25 mouse cellular contexts compared by ENCODE assay signal in the genomic region with DNA sequence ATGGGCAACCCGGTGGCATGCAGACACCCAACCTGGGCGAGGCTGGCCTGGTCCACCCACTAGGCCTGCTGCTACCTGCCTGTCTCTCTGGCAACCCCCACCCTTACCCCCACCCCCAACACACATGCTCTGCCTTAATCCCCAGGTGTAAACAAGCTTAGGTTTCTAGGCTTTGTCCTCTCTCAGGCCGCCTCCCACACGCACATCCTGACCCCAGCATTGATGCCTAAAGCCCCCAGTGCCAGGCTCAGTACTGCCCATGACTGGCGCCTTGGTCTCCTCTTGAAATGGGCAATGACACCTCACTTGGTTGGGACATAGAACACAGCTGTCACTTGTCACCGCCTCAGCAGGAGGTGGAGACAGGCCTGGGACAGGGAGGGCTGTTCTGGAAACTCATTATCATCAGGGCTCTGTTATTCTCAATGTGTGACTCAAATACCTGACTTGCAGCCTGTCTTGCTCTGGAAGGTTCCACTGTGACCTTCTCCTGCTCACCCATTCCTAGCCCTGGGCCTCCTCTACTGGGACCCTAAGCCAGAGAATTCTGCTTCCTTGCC. TPM values are rescaled to one million over a fixed set of nuclear protein-coding genes. Genes with fewer than 3 reads are reported as not detected.
A peak's percentile ranks its signal among the peaks of the same experiment; 100 is the strongest.
DNase-seq lines count a peak whose midpoint lies in the region; ATAC-seq lines count a peak whose summit lies in the region.
"Had no signal": no experiment of that assay in that cellular context is flagged by ENCODE, and none has a peak within 500 bp of the region (broad histone marks: within the 10 kb centered on the region; RNA-seq: fewer than 3 reads in every experiment).

No protein-coding gene starts in this region.

- peaks cover 23% of the 10 kb centered on the region for H3K4me1 ChIP-seq in hindbrain, embryonic 10.5 days (replicated peaks)
- H3K4me1 ChIP-seq in hindbrain, embryonic 14.5 days (replicated peaks; ENCODE audit: control insufficient read depth, insufficient read depth, low read length) = no peaks in the 10 kb centered on the region
- peaks cover 57% of the 10 kb centered on the region for H3K4me1 ChIP-seq in heart, embryonic 13.5 days
- H3K4me1 ChIP-seq in forebrain, embryonic 10.5 days = peaks cover 9% of the 10 kb centered on the region
- H3K4me1 ChIP-seq: neural tube, embryonic 15.5 days had no signal

- no peak for DNase-seq in hindbrain, embryonic 10.5 days (ENCODE audit: low spot score)
- DNase-seq in hindbrain, embryonic 14.5 days (ENCODE audit: low spot score) = no peak
- DNase-seq in urinary bladder, adult 18-20 months (ENCODE audit: low spot score in 2 of 2) = peak; percentile 42 to 58
- DNase-seq in urinary bladder, postnatal 4 days (ENCODE audit: low spot score in 2 of 2) = no peak
- peak; percentile 30 to 37 for DNase-seq in heart, postnatal 10 days
- no peak for DNase-seq in forebrain, embryonic 10.5 days (ENCODE audit: extremely low spot score, low spot score)
- no peak for DNase-seq in embryo, embryonic 10.5 days (ENCODE audit: low spot score)
- DNase-seq: B cell, adult 2 months; cerebellum, adult 18-20 months; cerebellum, postnatal 14 days; gastrocnemius, adult 2 months; kidney, postnatal 4 days; layer of hippocampus, adult 9-11 months; lung, adult 18-20 months; lung, postnatal 36 days; thymus, postnatal 14 days had no signal

- no peaks in the 10 kb centered on the region for H3K27me3 ChIP-seq in hindbrain, embryonic 10.5 days (ENCODE audit: insufficient read depth, poor library complexity, severe bottlenecking)
- H3K27me3 ChIP-seq in hindbrain, embryonic 14.5 days (ENCODE audit: control insufficient read depth, insufficient read depth, low read length) = no peaks in the 10 kb centered on the region
- H3K27me3 ChIP-seq in heart, embryonic 13.5 days (replicated peaks) = peaks cover 16% of the 10 kb centered on the region
- no peaks in the 10 kb centered on the region for H3K27me3 ChIP-seq in forebrain, embryonic 10.5 days (ENCODE audit: poor library complexity, severe bottlenecking)
- H3K27me3 ChIP-seq: CH12.LX; limb, embryonic 13.5 days; liver, embryonic 12.5 days; neural tube, embryonic 15.5 days; Patski had no signal

- no peak overlapping the region for H3K9ac ChIP-seq in hindbrain, embryonic 14.5 days
- no peak overlapping the region; the same call in 1 of the 2 replicates for H3K9ac ChIP-seq in heart, embryonic 13.5 days
- H3K9ac ChIP-seq: limb, embryonic 13.5 days; liver, embryonic 12.5 days; neural tube, embryonic 15.5 days had no signal

- no peak for ATAC-seq in hindbrain, embryonic 14.5 days (ENCODE audit: low FRiP score)
- ATAC-seq in heart, embryonic 13.5 days (ENCODE audit: extremely low read depth, insufficient number of reproducible peaks, low FRiP score, low TSS enrichment) = no peak
- ATAC-seq: forebrain, embryonic 14.5 days; intestine, postnatal 0 days; Patski had no signal

- no peak overlapping the region for H3K4me3 ChIP-seq in hindbrain, embryonic 10.5 days
- no peak overlapping the region for H3K4me3 ChIP-seq in hindbrain, embryonic 14.5 days (replicated peaks; ENCODE audit: low read length)
- H3K4me3 ChIP-seq in heart, embryonic 13.5 days = no peak overlapping the region
- H3K4me3 ChIP-seq in forebrain, embryonic 10.5 days = no peak overlapping the region
- H3K4me3 ChIP-seq: gastrocnemius, adult 2 months; limb, embryonic 13.5 days; liver, embryonic 12.5 days; neural tube, embryonic 15.5 days had no signal

- intact Hi-C loops in heart, postnatal 10 days (cut with DNase I) = no loop called here

- 48% methylated on average over 6 of the region's 6 CpGs for WGBS in hindbrain, embryonic 10.5 days
- WGBS in hindbrain, embryonic 14.5 days = 59% methylated on average over 6 of the region's 6 CpGs
- 38% methylated on average over 6 of the region's 6 CpGs for WGBS in heart, embryonic 13.5 days
- WGBS in forebrain, embryonic 10.5 days = 52% methylated on average over 6 of the region's 6 CpGs

- H3K36me3 ChIP-seq in hindbrain, embryonic 10.5 days = no peaks in the 10 kb centered on the region
- no peaks in the 10 kb centered on the region for H3K36me3 ChIP-seq in hindbrain, embryonic 14.5 days (replicated peaks; ENCODE audit: control insufficient read depth, insufficient read depth)
- H3K36me3 ChIP-seq in heart, embryonic 13.5 days = no peaks in the 10 kb centered on the region
- H3K36me3 ChIP-seq in forebrain, embryonic 10.5 days (replicated peaks) = no peaks in the 10 kb centered on the region
- H3K36me3 ChIP-seq: G1E; limb, embryonic 13.5 days; liver, embryonic 12.5 days; neural tube, embryonic 15.5 days had no signal

- H3K9me3 ChIP-seq in hindbrain, embryonic 10.5 days = no peaks in the 10 kb centered on the region
- H3K9me3 ChIP-seq in hindbrain, embryonic 14.5 days (ENCODE audit: control insufficient read depth, low read length) = no peaks in the 10 kb centered on the region
- no peaks in the 10 kb centered on the region for H3K9me3 ChIP-seq in heart, embryonic 13.5 days
- H3K9me3 ChIP-seq in forebrain, embryonic 10.5 days = no peaks in the 10 kb centered on the region
- H3K9me3 ChIP-seq: G1E; limb, embryonic 13.5 days; liver, embryonic 12.5 days; neural tube, embryonic 15.5 days had no signal

- H3K27ac ChIP-seq in hindbrain, embryonic 10.5 days = peak overlapping the region; percentile 59
- H3K27ac ChIP-seq in hindbrain, embryonic 14.5 days = no peak overlapping the region
- peak overlapping the region; percentile 68 for H3K27ac ChIP-seq in heart, embryonic 13.5 days (replicated peaks)
- H3K27ac ChIP-seq in forebrain, embryonic 10.5 days = no peak overlapping the region
- H3K27ac ChIP-seq: gastrocnemius, adult 2 months; limb, embryonic 13.5 days; liver, embryonic 12.5 days; neural tube, embryonic 15.5 days had no signal

- H3K4me2 ChIP-seq in hindbrain, embryonic 14.5 days (replicated peaks) = no peak overlapping the region
- H3K4me2 ChIP-seq in heart, embryonic 13.5 days = no peak overlapping the region
- H3K4me2 ChIP-seq: limb, embryonic 13.5 days; liver, embryonic 12.5 days; neural tube, embryonic 15.5 days had no signal

RNA-seq across cellular contexts. Expression of gene Slc6a6, which starts 27.9 kb away (rescaled TPM):
- polyA plus RNA-seq in hindbrain, embryonic 10.5 days (2016; fragmentation: Nextera tagmentation; extraction: Ambion mirVana) = 58.9 and 60.0 TPM in 2 replicates
- 91.6 and 98.5 TPM in 2 replicates for polyA plus RNA-seq in hindbrain, embryonic 14.5 days (2014; fragmentation: Nextera tagmentation; extraction: Ambion mirVana)
- polyA plus RNA-seq in heart, embryonic 13.5 days (2015; fragmentation: Nextera tagmentation; extraction: Ambion mirVana) = 59.4 and 60.0 TPM in 2 replicates
- 100 to 1,000 TPM; 160 to 173 TPM for total RNA-seq in heart, postnatal 10 days (2021)
- 42.4 and 47.0 TPM in 2 replicates for polyA plus RNA-seq in forebrain, embryonic 10.5 days (2016; fragmentation: Nextera tagmentation; extraction: Ambion mirVana)

Comparison
In these comparisons a context has a peak if more than half of its experiments do, and no peak if none do; other contexts are left out.
1. DNase-seq: peak in urinary bladder, adult 18-20 months (2 of 2) and heart, postnatal 10 days (2 of 2); none in hindbrain, embryonic 10.5 days (single experiment), hindbrain, embryonic 14.5 days (single experiment), urinary bladder, postnatal 4 days (0 of 2), forebrain, embryonic 10.5 days (single experiment) and embryo, embryonic 10.5 days (single experiment).
2. H3K27ac ChIP-seq: peak in hindbrain, embryonic 10.5 days (single experiment) and heart, embryonic 13.5 days (single experiment); none in hindbrain, embryonic 14.5 days (single experiment) and forebrain, embryonic 10.5 days (single experiment).